Mouse (Mus musculus) bone marrow, adult 2 months (tissue): ENCODE measurements around the gene Gm21731. TPM values are rescaled to one million over a fixed set of nuclear protein-coding genes. Genes with fewer than 3 reads are reported as not detected.
"Not testable (repeated sequence)": the region's sequence is repeated elsewhere in the genome, so short reads cannot be mapped to it uniquely, and the experiment has no call there.

Source experiments
- H3K27ac ChIP-seq: fragments of 200-500 bp; 2 replicates; pipeline ENCODE4 v1.5.1; 2012; ENCODE audit warnings: low read depth, mild to moderate bottlenecking, control low read depth, inconsistent platforms, low read length; ENCODE audit not compliant: control insufficient read depth, poor library complexity, insufficient read depth
- H3K4me1 ChIP-seq: fragments of 200-500 bp; 2 replicates; pipeline ENCODE4 v1.6.1; 2011; ENCODE audit warnings: low read length; ENCODE audit not compliant: control insufficient read depth, insufficient read depth
- H3K4me3 ChIP-seq: fragments of 200-500 bp; replicated peaks from 2 replicates; pipeline ENCODE3; 2011; ENCODE audit warnings: mild to moderate bottlenecking, low read depth, low read length, control low read depth; ENCODE audit not compliant: control insufficient read depth
- CTCF ChIP-seq: fragments of 200-500 bp; IDR thresholded peaks from 2 replicates; pipeline ENCODE4 v1.5.1; 2011; ENCODE audit warnings: low read length, control low read depth; ENCODE audit not compliant: control insufficient read depth, insufficient read depth
- WGBS: fragments of 180-500 bp; shearing (Covaris S2); methylation state at CpG from one replicate; pipeline ENCODE4 v1.1.7; 2018; 5-methylcytosine and 5-hydroxymethylcytosine counted together
- polyA plus RNA-seq: library from polyadenylated mRNA; stranded (reverse); fragments of >200 nt; gene quantifications from 2 replicates; pipeline ENCODE4 v1.2.4, GENCODE M21; 2011; ENCODE audit warnings: low replicate concordance; ENCODE audit not compliant: missing spikeins, insufficient read depth, insufficient read length

The Gm21731 gene
- polyA plus RNA-seq = not detected in 2 replicates

DNA sequence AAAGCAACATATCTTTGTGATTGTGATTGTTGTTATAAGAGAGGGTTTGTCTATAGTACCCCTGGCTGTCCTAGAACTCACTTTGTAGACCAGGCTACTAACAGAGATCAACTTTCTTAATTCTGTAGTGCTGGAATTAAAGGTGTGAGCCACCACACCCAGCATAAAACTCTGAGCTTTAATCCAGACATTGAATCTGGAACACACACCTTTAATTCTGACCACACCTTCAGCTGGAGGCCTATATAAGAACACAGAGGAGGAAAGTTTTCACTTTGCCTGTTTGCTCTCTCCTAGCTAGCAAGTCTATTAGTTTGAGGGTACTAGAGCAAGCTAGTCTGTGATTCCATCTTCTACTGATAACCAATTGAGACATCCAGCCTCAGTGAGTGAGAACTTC is at the start of gene Gm21731:
Gm21731 (plus strand) TSS at position 301 of the 400 bp plus-strand sequence.
- H3K27ac ChIP-seq, H3K4me3 ChIP-seq, H3K4me1 ChIP-seq: not testable (repeated sequence)

DNA sequence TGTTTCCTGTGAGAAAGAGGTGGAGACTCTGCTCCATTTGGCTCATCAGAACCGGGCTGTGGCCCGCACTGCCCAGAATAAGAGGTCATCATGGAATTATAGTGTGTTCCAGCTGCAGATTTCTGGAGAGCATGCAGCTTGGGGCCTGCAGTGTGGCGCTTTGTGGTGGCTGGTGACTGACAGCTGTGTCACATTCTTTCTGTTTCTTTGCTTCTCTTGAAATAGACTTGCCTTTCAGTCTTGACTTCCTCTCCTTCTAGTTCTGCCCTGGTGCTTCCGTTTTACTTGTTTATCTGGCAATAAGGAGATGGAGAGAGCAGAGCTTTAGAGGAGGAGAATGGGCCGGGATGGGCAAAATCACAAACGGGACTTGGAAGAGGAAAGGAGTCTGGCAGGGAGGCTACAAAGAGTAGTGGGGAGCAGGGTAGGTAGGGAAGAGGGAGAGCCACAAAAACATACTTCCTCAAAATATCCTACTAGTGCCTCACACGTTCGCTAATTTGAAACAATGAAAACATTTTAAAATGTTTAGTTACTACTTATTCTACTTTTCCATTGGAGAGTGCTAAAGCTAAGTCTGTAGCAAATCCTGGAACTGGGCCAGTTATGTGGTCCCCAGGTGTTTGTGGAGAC is 42.6 kb upstream of the Gm21731 start:
- H3K4me1 ChIP-seq, H3K4me3 ChIP-seq, H3K27ac ChIP-seq: not testable (repeated sequence)
- WGBS = 21% methylated on average over 7 of the region's 8 CpGs

DNA sequence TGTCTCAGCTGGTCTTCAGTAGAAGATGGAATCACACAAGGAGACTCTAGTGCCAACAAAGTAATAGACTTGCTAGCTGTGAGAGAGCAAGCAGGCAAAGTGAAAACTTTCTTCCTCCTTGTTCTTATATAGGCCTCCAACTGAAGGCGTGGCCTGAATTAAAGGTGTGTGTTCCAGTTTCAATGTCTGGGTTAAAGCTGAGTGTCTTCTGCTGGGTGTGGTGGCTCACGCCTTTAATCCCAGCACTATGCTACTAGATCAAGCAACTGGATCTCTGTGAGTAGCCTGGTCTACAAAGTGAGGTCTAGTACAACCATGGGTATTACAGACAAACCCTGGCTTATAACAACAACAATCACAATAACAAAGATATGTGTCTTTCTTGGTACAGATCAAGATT is 23.1 kb upstream of the Gm21731 start, which contains the start of gene Gm21762:
Gm21762 (minus strand) TSS at position 101 of the 400 bp plus-strand sequence.
- WGBS = no CpG with 5 or more reads among the region's 2 CpGs
- H3K4me1 ChIP-seq, H3K4me3 ChIP-seq, H3K27ac ChIP-seq: not testable (repeated sequence)

DNA sequence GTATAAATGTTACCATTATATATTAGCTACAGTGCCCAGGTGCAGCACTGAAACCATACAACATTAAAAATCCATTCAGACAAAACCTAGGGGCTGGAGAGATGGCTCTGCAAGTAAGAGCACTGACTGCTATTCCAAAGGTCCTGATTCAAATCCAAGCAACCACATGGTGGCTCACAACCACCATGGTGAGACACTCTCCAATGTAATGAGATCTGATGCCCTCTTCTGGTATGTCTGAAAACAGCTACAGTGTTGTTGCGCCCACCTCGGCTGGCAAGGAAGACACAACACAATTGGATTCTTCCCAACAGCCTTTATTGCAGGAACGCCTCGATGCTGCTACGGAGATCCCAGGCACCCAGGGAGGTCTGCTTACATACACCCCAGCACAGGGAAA is 18.0 kb upstream of the Gm21731 start:
- not testable (repeated sequence) for H3K27ac ChIP-seq, H3K4me1 ChIP-seq, H3K4me3 ChIP-seq
- peak; percentile 15; the same call in 1 of the 2 replicates for TF ChIP-seq CTCF
- 76% methylated on average over 5 of the region's 5 CpGs for WGBS

DNA sequence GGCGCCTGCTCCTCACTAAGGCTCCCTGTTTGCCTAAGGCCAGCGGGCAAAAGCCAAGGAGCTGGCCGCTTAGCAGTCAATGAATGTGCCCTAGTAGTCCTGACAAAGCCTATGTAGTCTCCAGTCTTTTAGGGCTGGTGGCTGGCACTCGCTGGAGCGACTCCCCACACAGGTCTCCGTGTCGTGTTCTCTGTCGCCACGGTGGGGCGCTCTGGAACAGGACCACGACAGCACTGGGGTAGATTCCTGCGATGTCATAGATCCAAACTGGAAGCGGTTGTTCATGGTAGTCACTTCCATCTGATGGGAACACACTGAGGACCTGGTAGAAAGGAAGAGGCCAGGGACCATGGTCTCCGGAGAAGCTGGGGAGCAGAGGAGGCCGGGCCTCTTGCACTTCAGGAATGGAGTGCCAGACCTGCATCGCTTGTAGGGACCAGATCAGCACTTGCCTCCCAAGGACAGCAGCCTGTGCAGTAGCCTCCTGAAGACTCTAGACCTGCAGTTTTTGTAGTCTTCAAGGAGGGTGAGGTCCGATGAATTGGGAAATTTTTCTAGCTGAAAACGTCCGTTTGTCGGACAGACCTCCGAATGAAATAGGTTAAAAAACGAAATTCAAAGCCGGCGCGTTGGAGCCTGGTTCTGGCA is 15.8 kb upstream of the Gm21731 start:
- not testable (repeated sequence) for H3K4me3 ChIP-seq, H3K27ac ChIP-seq
- 91% methylated on average over 16 of the region's 25 CpGs for WGBS

DNA sequence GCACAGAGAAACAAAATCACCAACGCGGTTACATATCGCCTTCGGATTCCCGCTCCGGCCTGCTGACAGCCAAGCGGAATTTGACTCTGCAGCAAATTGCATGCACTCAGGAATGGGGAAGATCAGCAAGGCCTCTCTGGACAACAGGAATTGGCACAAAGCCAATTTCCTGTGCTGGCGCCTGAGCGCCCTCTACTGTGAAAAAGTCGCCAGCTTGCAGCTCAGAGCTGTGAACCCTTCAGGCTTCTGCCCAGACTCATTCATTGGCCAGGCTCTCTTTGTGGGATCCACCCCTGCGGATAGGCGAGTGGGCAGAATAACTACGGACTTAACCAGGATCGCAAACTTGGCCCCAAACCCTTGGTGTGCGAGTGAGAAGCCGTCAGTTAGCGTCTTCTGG is 7.1 kb upstream of the Gm21731 start:
- H3K4me1 ChIP-seq, H3K4me3 ChIP-seq, H3K27ac ChIP-seq: not testable (repeated sequence)
- 90% methylated on average over 17 of the region's 17 CpGs for WGBS

More for the DNA sequence above, 15.8 kb upstream of the Gm21731 start:
- not testable (repeated sequence) for H3K4me1 ChIP-seq

DNA sequence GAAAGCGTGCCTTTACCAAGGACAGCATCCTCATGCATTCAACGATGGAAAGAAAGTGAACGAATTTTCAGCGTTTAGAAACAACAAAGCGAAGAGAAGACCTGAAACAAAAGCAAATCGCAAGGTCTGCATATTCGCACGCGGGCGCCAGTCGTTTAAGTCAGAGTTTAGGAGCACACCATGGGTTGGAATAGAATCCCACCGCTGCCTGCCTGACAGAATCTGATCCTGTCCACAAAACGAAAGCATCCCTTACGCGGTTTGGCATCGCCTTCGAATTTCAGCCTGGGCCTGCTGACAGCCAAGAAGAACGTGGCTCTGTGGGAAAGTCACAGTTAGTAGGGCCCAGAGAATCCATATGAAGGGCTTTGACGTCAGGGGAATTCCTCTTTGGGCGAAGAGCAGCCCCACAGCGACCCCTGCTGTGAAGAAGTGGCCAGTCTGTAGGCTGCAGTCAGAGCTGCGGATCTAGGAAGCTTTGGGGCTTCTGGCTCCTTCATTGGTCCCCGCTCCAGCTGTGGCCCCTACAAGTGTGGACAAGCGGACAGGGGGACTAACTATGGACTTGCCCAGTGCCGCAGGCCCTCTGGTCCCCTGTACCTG is 6.4 kb upstream of the Gm21731 start:
- H3K4me1 ChIP-seq, H3K27ac ChIP-seq, H3K4me3 ChIP-seq: not testable (repeated sequence)
- 74% methylated on average over 14 of the region's 25 CpGs for WGBS
- TF ChIP-seq CTCF = peak; percentile 17; the same call in 1 of the 2 replicates

DNA sequence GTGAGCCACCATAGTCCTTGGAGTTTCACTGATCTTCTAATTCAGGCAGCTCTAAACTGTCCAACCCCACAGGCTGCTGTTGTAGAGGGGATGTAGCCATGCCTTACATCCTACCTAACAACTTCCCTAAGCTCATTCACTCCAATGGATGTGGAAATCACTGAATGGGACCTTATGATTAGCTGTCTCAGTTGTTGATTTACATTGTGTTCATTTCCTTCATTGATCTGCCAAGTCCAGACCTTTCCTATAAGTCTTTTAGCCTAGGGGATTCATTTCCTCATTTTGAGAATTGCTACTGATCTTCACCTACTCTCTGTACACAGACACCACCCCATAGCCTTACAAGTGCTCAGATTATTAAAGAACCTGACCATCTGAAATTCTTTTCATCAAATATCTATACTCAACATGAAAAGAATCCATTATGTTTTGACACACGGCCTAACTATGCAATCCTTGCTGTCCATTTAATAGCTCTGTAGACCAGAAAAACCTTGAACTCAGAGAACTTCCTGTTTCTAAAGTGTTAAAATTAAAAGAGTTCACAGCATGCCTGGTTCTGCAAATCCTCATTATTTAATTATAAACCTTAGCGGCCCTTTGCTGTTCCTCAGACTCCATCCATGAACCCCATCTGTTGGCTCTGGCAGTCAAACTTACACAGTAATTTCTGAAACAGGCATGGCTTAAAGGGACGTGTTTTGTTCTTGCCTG is 12.5 kb downstream of the Gm21731 start:
- 50% methylated on average over 2 of the region's 3 CpGs for WGBS
- not testable (repeated sequence) for H3K27ac ChIP-seq, H3K4me3 ChIP-seq, H3K4me1 ChIP-seq

DNA sequence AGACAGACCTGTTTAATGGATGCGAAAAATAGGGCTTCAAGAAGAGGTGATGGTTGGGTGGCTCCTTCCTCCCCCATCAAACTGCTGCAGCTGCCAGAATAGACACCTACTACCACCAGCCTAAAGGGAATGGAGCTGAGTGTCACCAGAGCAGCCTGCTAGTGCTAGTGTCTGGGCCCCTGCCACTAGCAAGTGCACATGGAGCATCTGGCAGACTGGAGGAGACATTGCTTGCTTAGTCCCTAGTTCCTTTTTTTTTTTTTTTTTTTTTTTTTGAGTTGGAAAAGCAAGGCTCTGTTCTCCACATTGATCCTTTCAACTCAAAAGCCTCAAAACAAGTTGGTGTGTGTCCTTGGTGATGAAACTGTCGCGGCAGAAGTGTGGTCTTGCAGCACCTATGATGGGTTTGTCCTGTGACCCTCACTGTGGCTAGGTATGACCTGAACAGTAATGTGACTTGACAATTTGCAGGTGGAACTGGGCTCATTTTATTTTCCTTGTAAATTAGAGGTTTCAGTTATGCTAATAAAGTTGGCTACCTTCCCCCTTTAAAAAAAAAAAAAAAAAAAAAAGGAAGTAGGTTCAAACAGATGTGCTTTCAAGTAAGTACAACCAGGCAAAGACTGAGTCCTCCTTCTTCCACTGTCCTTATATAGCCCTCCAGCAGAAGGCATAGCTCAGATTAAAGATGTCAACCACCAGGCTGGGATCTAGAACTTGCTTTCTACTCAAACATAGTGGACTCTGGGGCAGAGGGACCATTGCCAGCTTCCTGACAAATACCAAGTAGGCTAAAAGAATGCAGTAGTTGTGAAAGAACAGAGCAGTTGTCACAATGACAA is 20.1 kb downstream of the Gm21731 start:
- H3K27ac ChIP-seq = peak overlapping the region; percentile 72; the same call in 1 of the 2 replicates

DNA sequence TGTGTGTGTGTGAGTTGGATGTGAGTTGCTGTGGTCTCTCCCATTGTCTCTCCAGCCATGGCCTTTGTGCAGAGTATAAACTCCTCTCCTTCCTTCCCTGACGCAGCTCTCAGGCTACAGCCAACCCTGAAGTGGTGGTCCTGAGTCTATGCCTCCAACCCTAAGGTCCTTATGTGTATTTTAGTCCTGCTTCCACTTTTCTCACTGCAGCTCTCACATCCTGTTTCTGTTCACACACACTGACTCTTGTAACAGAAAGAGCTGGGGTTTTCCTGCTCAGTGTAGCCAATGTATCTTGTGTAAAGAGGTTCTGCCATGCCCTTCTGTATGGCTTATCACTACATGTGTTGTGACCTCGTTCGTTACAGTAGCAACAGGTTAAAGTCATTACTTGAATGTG is 20.8 kb downstream of the Gm21731 start:
- not testable (repeated sequence) for H3K4me1 ChIP-seq, H3K4me3 ChIP-seq
- peak overlapping the region; percentile 72; the same call in 1 of the 2 replicates for H3K27ac ChIP-seq
- WGBS = 6% methylated on average over 3 of the region's 3 CpGs

More for the DNA sequence above, 20.1 kb downstream of the Gm21731 start:
- WGBS = 27% methylated on average over 3 of the region's 3 CpGs
- not testable (repeated sequence) for H3K4me3 ChIP-seq, H3K4me1 ChIP-seq

DNA sequence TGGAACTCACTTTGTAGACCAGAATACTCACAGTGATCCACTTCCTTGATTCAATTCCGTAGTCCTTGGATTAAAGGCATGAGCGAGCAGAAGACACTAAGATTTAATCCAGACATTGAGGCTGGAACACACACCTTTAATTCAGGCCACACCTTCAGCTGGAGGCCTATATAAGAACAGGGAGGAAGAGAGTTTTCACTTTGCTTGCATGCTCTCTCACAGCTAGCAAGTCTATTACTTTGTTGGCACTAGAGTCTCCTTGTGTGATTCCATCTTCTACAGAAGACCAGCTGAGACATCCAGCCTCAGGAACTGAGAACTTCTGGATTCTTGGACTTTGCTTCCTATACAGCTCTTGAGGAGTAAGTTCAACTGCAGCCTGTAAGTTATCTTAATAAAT is 24.0 kb downstream of the Gm21731 start, which contains the start of gene AF067061:
AF067061 (plus strand) TSS at position 245 of the 400 bp plus-strand sequence.
- not testable (repeated sequence) for H3K4me1 ChIP-seq, H3K27ac ChIP-seq, H3K4me3 ChIP-seq
- WGBS = 80% methylated on average over 2 of the region's 2 CpGs

DNA sequence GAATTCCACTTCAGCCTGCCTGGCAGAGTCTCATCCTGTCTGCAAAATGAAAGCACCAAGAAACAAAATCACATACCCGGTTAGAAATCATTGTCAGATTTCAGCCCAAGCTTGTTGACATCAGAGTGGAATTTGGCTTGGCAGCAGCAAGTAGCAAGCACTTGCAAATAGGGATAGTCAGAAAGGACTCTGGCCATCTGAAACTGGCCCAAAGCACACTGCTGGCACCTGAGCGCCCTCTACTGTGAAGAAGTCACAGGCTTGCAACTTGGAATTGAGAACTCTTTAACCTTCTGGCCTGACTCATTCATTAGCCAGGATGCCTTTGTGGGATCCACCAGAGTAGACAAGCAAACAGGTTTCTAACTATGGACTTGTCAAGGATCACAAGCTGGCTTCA is 38.9 kb downstream of the Gm21731 start:
- not testable (repeated sequence) for H3K4me1 ChIP-seq, H3K4me3 ChIP-seq, H3K27ac ChIP-seq
- WGBS = 27% methylated on average over 2 of the region's 2 CpGs
